Mouse (Mus musculus) CH12.LX (cell line): ENCODE results near the gene Dop1a.

Source experiments
- CTCF ChIP-seq, 2 experiments: IDR thresholded peaks in 1 of 2; conservative IDR thresholded peaks in 1 of 2; 2 replicates each; pipeline ENCODE4 v1.5.1; 2011 to 2012; ENCODE audit warnings: low read depth in 2 of 2, low read length in 2 of 2, improper control_type of control experiment in 1 of 2, inconsistent platforms in 1 of 2, mild to moderate bottlenecking in 1 of 2, moderate library complexity in 1 of 2
- EP300 ChIP-seq: IDR thresholded peaks from 2 replicates; pipeline ENCODE4 v1.6.1; 2011; ENCODE audit warnings: low read length, improper control_type of control experiment
- GABPA ChIP-seq: IDR thresholded peaks from 2 replicates; pipeline ENCODE4 v1.6.1; 2012; ENCODE audit warnings: low read depth, low read length, improper control_type of control experiment, inconsistent platforms; ENCODE audit not compliant: insufficient replicate concordance
- IRF4 ChIP-seq: IDR thresholded peaks from 2 replicates; pipeline ENCODE4 v1.6.1; 2014; ENCODE audit warnings: low read depth, mild to moderate bottlenecking, inconsistent platforms, low read length, improper control_type of control experiment
- MAX ChIP-seq: IDR thresholded peaks from 2 replicates; pipeline ENCODE4 v1.6.1; 2011; ENCODE audit warnings: low read length, improper control_type of control experiment
- MXI1 ChIP-seq: IDR thresholded peaks from 2 replicates; pipeline ENCODE4 v1.6.1; 2011; ENCODE audit warnings: mild to moderate bottlenecking, low read depth, low read length, improper control_type of control experiment
- POLR2A ChIP-seq: IDR thresholded peaks from 2 replicates; pipeline ENCODE4 v1.6.1; 2011; ENCODE audit warnings: low read depth, mild to moderate bottlenecking, improper control_type of control experiment, low read length
- SMC3 ChIP-seq: IDR thresholded peaks from 2 replicates; pipeline ENCODE4 v1.6.1; 2011; ENCODE audit warnings: low read depth, low read length, improper control_type of control experiment

GRCm38 (mm10) chr9:86550717-86551116 is 83.8 kb downstream of the Dop1a start:
- no peak for TF ChIP-seq MAX
- TF ChIP-seq EP300: no peak
- TF ChIP-seq MXI1: no peak
- TF ChIP-seq POLR2A: no peak
- no peak for TF ChIP-seq CTCF (conservative IDR thresholded peaks at IDR 0.05 in 1 of 2, IDR thresholded peaks at IDR 0.05 in 1 of 2; ENCODE audit: low read depth in 2 of 2, low read length in 2 of 2)
- no peak for TF ChIP-seq IRF4
- TF ChIP-seq SMC3: no peak
- no peak for TF ChIP-seq GABPA
